Comparison of ENCODE assay signal across 14 mouse cellular contexts in the genomic region with DNA sequence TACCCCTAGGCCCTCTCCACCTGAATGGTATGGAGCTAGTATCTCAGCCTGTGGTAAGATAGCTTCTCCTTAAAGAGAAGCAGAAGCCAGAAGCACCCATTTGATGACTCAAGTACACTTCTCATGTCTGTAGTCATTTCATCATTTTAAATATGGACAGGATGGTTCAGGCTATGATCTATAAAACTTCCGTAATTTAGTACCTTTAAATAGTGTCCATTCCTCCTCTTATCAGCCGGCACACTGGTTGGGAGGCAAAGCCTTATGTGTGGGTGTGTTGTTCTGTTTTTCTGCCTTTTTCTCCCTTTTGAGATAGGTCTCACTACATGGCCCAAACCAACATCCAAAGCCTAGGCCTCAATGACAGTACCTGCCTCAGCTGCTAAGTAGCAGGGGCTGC. TPM values are rescaled to one million over a fixed set of nuclear protein-coding genes. Genes with fewer than 3 reads are reported as not detected.
DNase-seq lines count a peak whose midpoint lies in the region; ATAC-seq and TF ChIP-seq lines count a peak whose summit lies in the region.
"Had no signal": no experiment of that assay in that cellular context is flagged by ENCODE, and none has a peak within 500 bp of the region (broad histone marks: within the 10 kb centered on the region; RNA-seq: fewer than 3 reads in every experiment).

No protein-coding gene starts in this region.

- intact Hi-C loops in left cerebral cortex, adult 2 months (cut with DNase I): no loop called here
- intact Hi-C loops in left cerebral cortex, postnatal 4 days (cut with DNase I): no loop called here

- H3K4me3 ChIP-seq in embryonic facial prominence, embryonic 13.5 days: no peak overlapping the region
- no peak overlapping the region for H3K4me3 ChIP-seq in embryonic facial prominence, embryonic 10.5 days
- H3K4me3 ChIP-seq in left cerebral cortex, adult 2 months: peak overlapping the region; percentile 99
- H3K4me3 ChIP-seq in forebrain, embryonic 14.5 days (ENCODE audit: low read depth, low read length): no peak overlapping the region
- no peak overlapping the region for H3K4me3 ChIP-seq in midbrain, embryonic 14.5 days (replicated peaks; ENCODE audit: low read depth, low read length)
- H3K4me3 ChIP-seq: megakaryocyte, embryonic 14.5 days; stomach, embryonic 15.5 days had no signal

- DNase-seq in embryonic facial prominence, embryonic 10.5 days (ENCODE audit: low spot score): no peak
- DNase-seq in left cerebral cortex, adult 2 months (ENCODE audit: extremely low spot score in 1 of 2, low spot score in 2 of 2): no peak
- no peak for DNase-seq in left cerebral cortex, postnatal 4 days
- DNase-seq in forebrain, embryonic 14.5 days (ENCODE audit: low spot score): no peak
- DNase-seq in midbrain, embryonic 14.5 days: no peak
- DNase-seq in urinary bladder, postnatal 14 days (ENCODE audit: low spot score): no peak
- DNase-seq: cerebellum, adult 9-10 months; kidney, postnatal 10 days; layer of hippocampus, postnatal 36 days; right cerebral cortex, postnatal 4 days had no signal

- no peak for TF ChIP-seq CTCF in left cerebral cortex, adult 2 months (IDR thresholded peaks at IDR 0.05)

- WGBS in embryonic facial prominence, embryonic 13.5 days: 88% methylated on average over 2 of the region's 2 CpGs
- WGBS in embryonic facial prominence, embryonic 10.5 days: 95% methylated on average over 2 of the region's 2 CpGs
- WGBS in forebrain, embryonic 14.5 days: 85% methylated on average over 2 of the region's 2 CpGs
- 90% methylated on average over 2 of the region's 2 CpGs for WGBS in midbrain, embryonic 14.5 days

- H3K9me3 ChIP-seq in embryonic facial prominence, embryonic 13.5 days: no peaks in the 10 kb centered on the region
- no peaks in the 10 kb centered on the region for H3K9me3 ChIP-seq in embryonic facial prominence, embryonic 10.5 days
- H3K9me3 ChIP-seq in forebrain, embryonic 14.5 days (replicated peaks; ENCODE audit: control insufficient read depth, low read length): no peaks in the 10 kb centered on the region
- H3K9me3 ChIP-seq in midbrain, embryonic 14.5 days (ENCODE audit: control insufficient read depth, low read length): no peaks in the 10 kb centered on the region
- H3K9me3 ChIP-seq: megakaryocyte, embryonic 14.5 days; stomach, embryonic 15.5 days had no signal

- no peak overlapping the region for H3K4me2 ChIP-seq in embryonic facial prominence, embryonic 13.5 days
- H3K4me2 ChIP-seq in forebrain, embryonic 14.5 days (ENCODE audit: low read length): no peak overlapping the region; the same call in 1 of the 2 replicates
- H3K4me2 ChIP-seq in midbrain, embryonic 14.5 days (ENCODE audit: low read length): peak overlapping the region; percentile 67

- H3K27me3 ChIP-seq in embryonic facial prominence, embryonic 13.5 days: no peaks in the 10 kb centered on the region
- no peaks in the 10 kb centered on the region for H3K27me3 ChIP-seq in embryonic facial prominence, embryonic 10.5 days (replicated peaks; ENCODE audit: low read depth, poor library complexity, severe bottlenecking)
- H3K27me3 ChIP-seq in forebrain, embryonic 14.5 days (replicated peaks; ENCODE audit: control insufficient read depth, insufficient read depth, low read length): no peaks in the 10 kb centered on the region
- H3K27me3 ChIP-seq in midbrain, embryonic 14.5 days (ENCODE audit: control insufficient read depth, insufficient read depth, low read length): no peaks in the 10 kb centered on the region
- H3K27me3 ChIP-seq: megakaryocyte, embryonic 14.5 days; stomach, embryonic 15.5 days had no signal

- ATAC-seq in embryonic facial prominence, embryonic 13.5 days (ENCODE audit: insufficient number of reproducible peaks, insufficient read depth, low FRiP score, low TSS enrichment, low read depth): no peak
- no peak for ATAC-seq in forebrain, embryonic 14.5 days
- ATAC-seq in midbrain, embryonic 14.5 days (ENCODE audit: low FRiP score, low TSS enrichment): no peak
- no peak for ATAC-seq in erythroblast, adult 5-6 weeks (replicated peaks; ENCODE audit: low FRiP score, poor library complexity, severe bottlenecking)

- peaks cover 63% of the 10 kb centered on the region for H3K4me1 ChIP-seq in embryonic facial prominence, embryonic 13.5 days
- H3K4me1 ChIP-seq in embryonic facial prominence, embryonic 10.5 days: peaks cover 64% of the 10 kb centered on the region
- H3K4me1 ChIP-seq in forebrain, embryonic 14.5 days (ENCODE audit: control insufficient read depth, insufficient read depth, low read length): peaks cover 37% of the 10 kb centered on the region
- H3K4me1 ChIP-seq in midbrain, embryonic 14.5 days (ENCODE audit: control insufficient read depth, insufficient read depth, low read length): peaks cover 62% of the 10 kb centered on the region

- H3K36me3 ChIP-seq in embryonic facial prominence, embryonic 13.5 days: peaks cover 20% of the 10 kb centered on the region
- H3K36me3 ChIP-seq in embryonic facial prominence, embryonic 10.5 days (replicated peaks): peaks cover 40% of the 10 kb centered on the region
- peaks cover 24% of the 10 kb centered on the region for H3K36me3 ChIP-seq in forebrain, embryonic 14.5 days (ENCODE audit: control insufficient read depth, insufficient read depth, low read length)
- peaks cover 12% of the 10 kb centered on the region for H3K36me3 ChIP-seq in midbrain, embryonic 14.5 days (ENCODE audit: control insufficient read depth, insufficient read depth, low read length)

- no peak overlapping the region for H3K27ac ChIP-seq in embryonic facial prominence, embryonic 13.5 days
- H3K27ac ChIP-seq in embryonic facial prominence, embryonic 10.5 days (replicated peaks): no peak overlapping the region
- no peak overlapping the region for H3K27ac ChIP-seq in left cerebral cortex, adult 2 months
- no peak overlapping the region for H3K27ac ChIP-seq in forebrain, embryonic 14.5 days (ENCODE audit: low read depth, low read length)
- H3K27ac ChIP-seq in midbrain, embryonic 14.5 days (replicated peaks; ENCODE audit: low read depth, low read length): no peak overlapping the region
- H3K27ac ChIP-seq: stomach, embryonic 15.5 days had no signal

- H3K9ac ChIP-seq in embryonic facial prominence, embryonic 13.5 days: peak overlapping the region; percentile 28; the same call in 1 of the 2 replicates
- H3K9ac ChIP-seq in forebrain, embryonic 14.5 days (ENCODE audit: low read length): peak overlapping the region; percentile 35
- H3K9ac ChIP-seq in midbrain, embryonic 14.5 days (replicated peaks; ENCODE audit: low read length): no peak overlapping the region; the same call in 1 of the 2 replicates
- H3K9ac ChIP-seq: stomach, embryonic 15.5 days had no signal

RNA-seq across cellular contexts. Expression of a gene that starts 3.7 kb away (rescaled TPM):
- polyA plus RNA-seq in embryonic facial prominence, embryonic 13.5 days (2015; fragmentation: Nextera tagmentation; extraction: Ambion mirVana): 25.1 and 26.2 TPM in 2 replicates
- polyA plus RNA-seq in embryonic facial prominence, embryonic 10.5 days (2016; fragmentation: Nextera tagmentation; extraction: Ambion mirVana): 20.2 and 20.9 TPM in 2 replicates
- 10 to 100 TPM; 17.6 to 18.2 TPM for total RNA-seq in left cerebral cortex, adult 2 months (2021)
- 10 to 100 TPM; 21.9 to 22.3 TPM for total RNA-seq in left cerebral cortex, postnatal 4 days (2021)
- 13.1 and 15.1 TPM in 2 replicates for polyA plus RNA-seq in forebrain, embryonic 14.5 days (2014; fragmentation: Nextera tagmentation; extraction: Ambion mirVana)
- polyA plus RNA-seq in midbrain, embryonic 14.5 days (2014; fragmentation: Nextera tagmentation; extraction: Ambion mirVana): 17.9 and 22.2 TPM in 2 replicates
- 2.5 and 9.2 TPM in 2 replicates for total RNA-seq in erythroblast, adult 5-6 weeks (2015; ENCODE audit: low replicate concordance)
- total RNA-seq in erythroblast, adult 5-6 weeks (2017; ENCODE audit: low replicate concordance): 1.5 and 1.7 TPM in 2 replicates

RNA-seq across cellular contexts. Expression of a gene that starts 4.3 kb away (rescaled TPM):
- polyA plus RNA-seq in embryonic facial prominence, embryonic 13.5 days (2015; fragmentation: Nextera tagmentation; extraction: Ambion mirVana): 193 and 219 TPM in 2 replicates
- 253 and 263 TPM in 2 replicates for polyA plus RNA-seq in embryonic facial prominence, embryonic 10.5 days (2016; fragmentation: Nextera tagmentation; extraction: Ambion mirVana)
- 10 to 100 TPM; 47.3 to 48.1 TPM for total RNA-seq in left cerebral cortex, adult 2 months (2021)
- total RNA-seq in left cerebral cortex, postnatal 4 days (2021): 10 to 100 TPM; 75.5 to 76.4 TPM
- 227 and 259 TPM in 2 replicates for polyA plus RNA-seq in forebrain, embryonic 14.5 days (2014; fragmentation: Nextera tagmentation; extraction: Ambion mirVana)
- 188 and 214 TPM in 2 replicates for polyA plus RNA-seq in midbrain, embryonic 14.5 days (2014; fragmentation: Nextera tagmentation; extraction: Ambion mirVana)
- 9.6 and 27.1 TPM in 2 replicates for total RNA-seq in erythroblast, adult 5-6 weeks (2015; ENCODE audit: low replicate concordance)
- total RNA-seq in erythroblast, adult 5-6 weeks (2017; ENCODE audit: low replicate concordance): 22.5 and 44.7 TPM in 2 replicates

RNA-seq across cellular contexts. Expression of a gene that starts 8.8 kb away (rescaled TPM):
- 45.1 and 49.6 TPM in 2 replicates for polyA plus RNA-seq in embryonic facial prominence, embryonic 13.5 days (2015; fragmentation: Nextera tagmentation; extraction: Ambion mirVana)
- 34.2 and 36.3 TPM in 2 replicates for polyA plus RNA-seq in embryonic facial prominence, embryonic 10.5 days (2016; fragmentation: Nextera tagmentation; extraction: Ambion mirVana)
- 100 to 1,000 TPM; 176 to 180 TPM for total RNA-seq in left cerebral cortex, adult 2 months (2021)
- 100 to 1,000 TPM; 182 to 183 TPM for total RNA-seq in left cerebral cortex, postnatal 4 days (2021)
- polyA plus RNA-seq in forebrain, embryonic 14.5 days (2014; fragmentation: Nextera tagmentation; extraction: Ambion mirVana): 31.8 and 39.1 TPM in 2 replicates
- 47.7 and 57.3 TPM in 2 replicates for polyA plus RNA-seq in midbrain, embryonic 14.5 days (2014; fragmentation: Nextera tagmentation; extraction: Ambion mirVana)
- total RNA-seq in erythroblast, adult 5-6 weeks (2015; ENCODE audit: low replicate concordance): 17.8 and 32.3 TPM in 2 replicates
- total RNA-seq in erythroblast, adult 5-6 weeks (2017; ENCODE audit: low replicate concordance): 10.1 and 16.3 TPM in 2 replicates

RNA-seq across cellular contexts. Expression of a gene that starts 24.4 kb away (rescaled TPM):
- 90.7 and 93.3 TPM in 2 replicates for polyA plus RNA-seq in embryonic facial prominence, embryonic 13.5 days (2015; fragmentation: Nextera tagmentation; extraction: Ambion mirVana)
- polyA plus RNA-seq in embryonic facial prominence, embryonic 10.5 days (2016; fragmentation: Nextera tagmentation; extraction: Ambion mirVana): 117 and 120 TPM in 2 replicates
- total RNA-seq in left cerebral cortex, adult 2 months (2021): 100 to 1,000 TPM; 113 to 115 TPM
- total RNA-seq in left cerebral cortex, postnatal 4 days (2021): 100 to 1,000 TPM; 124 to 151 TPM
- polyA plus RNA-seq in forebrain, embryonic 14.5 days (2014; fragmentation: Nextera tagmentation; extraction: Ambion mirVana): 64.9 and 75.4 TPM in 2 replicates
- 54.0 and 81.5 TPM in 2 replicates for polyA plus RNA-seq in midbrain, embryonic 14.5 days (2014; fragmentation: Nextera tagmentation; extraction: Ambion mirVana)
- total RNA-seq in erythroblast, adult 5-6 weeks (2015; ENCODE audit: low replicate concordance): 20.8 and 32.6 TPM in 2 replicates
- total RNA-seq in erythroblast, adult 5-6 weeks (2017; ENCODE audit: low replicate concordance): 60.1 and 67.7 TPM in 2 replicates

RNA-seq across cellular contexts. Expression of a gene that starts 30.4 kb away (rescaled TPM):
- polyA plus RNA-seq in embryonic facial prominence, embryonic 13.5 days (2015; fragmentation: Nextera tagmentation; extraction: Ambion mirVana): 2.3 and 3.3 TPM in 2 replicates
- 0.50 and 0.54 TPM in 2 replicates for polyA plus RNA-seq in embryonic facial prominence, embryonic 10.5 days (2016; fragmentation: Nextera tagmentation; extraction: Ambion mirVana)
- under 1 TPM; 0.21 to 0.23 TPM for total RNA-seq in left cerebral cortex, adult 2 months (2021)
- under 1 TPM; 0.16 to 0.28 TPM for total RNA-seq in left cerebral cortex, postnatal 4 days (2021)
- 0.05 and 0.09 TPM in 2 replicates for polyA plus RNA-seq in forebrain, embryonic 14.5 days (2014; fragmentation: Nextera tagmentation; extraction: Ambion mirVana)
- 0.09 TPM in 2 replicates for polyA plus RNA-seq in midbrain, embryonic 14.5 days (2014; fragmentation: Nextera tagmentation; extraction: Ambion mirVana)
- total RNA-seq in erythroblast, adult 5-6 weeks (2015; ENCODE audit: low replicate concordance): not detected in 2 replicates
- not detected in 2 replicates for total RNA-seq in erythroblast, adult 5-6 weeks (2017; ENCODE audit: low replicate concordance)
